Mouse (Mus musculus) lung, postnatal 25 days (tissue): ENCODE results near the gene Xbp1.
A peak's percentile ranks its signal among the peaks of the same experiment; 100 is the strongest.
"Not testable (repeated sequence)": the region's sequence is repeated elsewhere in the genome, so short reads cannot be mapped to it uniquely, and the experiment has no call there.

ENCODE experiments used
- DNase-seq: peaks from one replicate; pipeline ENCODE4 v3.0.0; 2022; ENCODE audit warnings: low spot score

Xbp1 gene

GRCm38 (mm10) chr11:5528841-5529240, 8.4 kb downstream of the Xbp1 start:
- peak; percentile 28 for DNase-seq

GRCm38 (mm10) chr11:5530172-5530571, 9.7 kb downstream of the Xbp1 start:
- DNase-seq = no peak

GRCm38 (mm10) chr11:5530717-5531116, 10.3 kb downstream of the Xbp1 start:
- DNase-seq = no peak

GRCm38 (mm10) chr11:5533108-5533507, 12.6 kb downstream of the Xbp1 start:
- peak; percentile 30 for DNase-seq

GRCm38 (mm10) chr11:5537454-5537853, 17.0 kb downstream of the Xbp1 start:
- DNase-seq = not testable (repeated sequence)

GRCm38 (mm10) chr11:5540331-5540730, 19.9 kb downstream of the Xbp1 start:
- no peak for DNase-seq

GRCm38 (mm10) chr11:5541230-5541798, 20.9 kb downstream of the Xbp1 start:
- no peak for DNase-seq

- DNase-seq = peak; percentile 97
Measured at GRCm38 (mm10) chr11:5541799-5542481, 21.5 kb downstream of the Xbp1 start, which contains the start of gene Ccdc117. Gene Ccdc117, minus strand, starts transcription at chr11:5542187.

- DNase-seq = no peak
Measured at GRCm38 (mm10) chr11:5542482-5543185, 22.2 kb downstream of the Xbp1 start.

- no peak for DNase-seq
Measured at GRCm38 (mm10) chr11:5543281-5543680, 22.8 kb downstream of the Xbp1 start.

GRCm38 (mm10) chr11:5544709-5545108, 24.2 kb downstream of the Xbp1 start:
- DNase-seq = not testable (repeated sequence)

GRCm38 (mm10) chr11:5545457-5545856, 25.0 kb downstream of the Xbp1 start:
- DNase-seq = no peak

- DNase-seq = no peak
Measured at GRCm38 (mm10) chr11:5546693-5547092, 26.2 kb downstream of the Xbp1 start.

GRCm38 (mm10) chr11:5551430-5551829, 31.0 kb downstream of the Xbp1 start:
- DNase-seq = no peak

GRCm38 (mm10) chr11:5551931-5552330, 31.5 kb downstream of the Xbp1 start:
- DNase-seq = no peak

GRCm38 (mm10) chr11:5560273-5560672, 39.8 kb downstream of the Xbp1 start:
- no peak for DNase-seq

- no peak for DNase-seq
Measured at GRCm38 (mm10) chr11:5562625-5563268, 42.3 kb downstream of the Xbp1 start.

- no peak for DNase-seq
Measured at GRCm38 (mm10) chr11:5563898-5564297, 43.4 kb downstream of the Xbp1 start.

GRCm38 (mm10) chr11:5565596-5565995, 45.1 kb downstream of the Xbp1 start:
- no peak for DNase-seq

- no peak for DNase-seq
Measured at GRCm38 (mm10) chr11:5566506-5566905, 46.0 kb downstream of the Xbp1 start.

- DNase-seq = no peak
Measured at GRCm38 (mm10) chr11:5567654-5568053, 47.2 kb downstream of the Xbp1 start.

- DNase-seq = no peak
Measured at GRCm38 (mm10) chr11:5568082-5568481, 47.6 kb downstream of the Xbp1 start.

GRCm38 (mm10) chr11:5569474-5569873, 49.0 kb downstream of the Xbp1 start, which contains the start of gene Ankrd36:
Gene Ankrd36, plus strand, starts transcription at chr11:5569684.
- DNase-seq = no peak
